Mouse (Mus musculus): Measurements from ENCODE around the gene Ndufa9.

DNA sequence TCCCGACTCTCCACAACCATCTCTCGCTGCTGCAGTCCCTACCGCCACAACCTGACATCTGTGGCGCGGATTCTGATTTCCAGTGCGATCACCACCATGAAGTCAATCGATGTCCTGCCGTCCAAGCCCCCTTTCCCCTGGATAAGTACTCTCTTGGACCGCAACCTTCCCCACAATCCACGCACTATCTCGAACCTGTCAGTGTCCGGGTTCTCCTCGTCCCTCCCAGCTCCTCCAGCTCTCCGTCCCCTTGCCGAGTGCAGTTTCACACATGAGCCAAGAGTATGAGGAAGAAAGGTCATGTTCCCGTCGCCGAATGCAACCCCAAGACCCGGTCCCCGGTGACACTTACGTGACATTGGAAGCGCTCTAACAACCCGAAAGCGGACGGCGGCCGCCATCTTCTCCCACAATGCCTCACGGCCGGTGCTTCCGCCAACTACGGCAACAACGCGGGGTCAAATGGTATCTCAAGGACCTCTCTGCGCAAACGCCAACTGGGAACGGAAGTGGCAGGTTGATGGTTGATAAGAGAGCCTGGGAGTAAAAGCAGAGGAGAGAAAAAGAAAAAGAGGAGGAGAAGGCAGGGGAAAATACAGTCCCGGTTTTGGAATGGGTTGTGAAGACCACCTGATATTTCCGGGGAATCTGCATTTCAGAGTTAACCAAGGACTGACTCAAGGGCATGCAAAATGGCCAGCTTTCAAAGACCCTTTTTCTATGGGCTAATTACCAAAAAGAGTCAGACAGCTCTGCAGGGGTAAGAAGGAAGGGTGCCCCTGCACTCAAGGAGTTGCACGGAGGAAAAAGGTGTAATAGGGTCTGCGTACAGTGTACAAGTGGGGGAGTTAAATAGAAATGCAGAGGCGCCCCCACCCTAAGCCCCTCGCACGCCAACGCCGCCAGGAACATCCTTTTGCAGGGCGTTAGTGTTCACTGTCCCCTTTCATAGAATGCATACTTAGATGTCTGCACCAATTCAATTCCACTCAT lies at the start of gene Ndufa9:
- no peak for TF ChIP-seq CTCF (IDR thresholded peaks at IDR 0.05 in 2 of 3, conservative IDR thresholded peaks at IDR 0.05 in 1 of 3; ENCODE audit: control insufficient read depth in 1 of 3, insufficient read depth in 1 of 3, low read depth in 2 of 3, low read length in 3 of 3, poor library complexity in 1 of 3, severe bottlenecking in 1 of 3)
- peak; percentile 88 for TF ChIP-seq GATA1 (IDR thresholded peaks at IDR 0.05; ENCODE audit: low read depth, low read length)
- TF ChIP-seq USF1 (IDR thresholded peaks at IDR 0.05; ENCODE audit: low read depth, low read length) = no peak
- TF ChIP-seq TAL1 (IDR thresholded peaks at IDR 0.05; ENCODE audit: low read length) = no peak
- TF ChIP-seq ZNF384 (IDR thresholded peaks at IDR 0.05; ENCODE audit: low read depth, low read length) = 0 out of 2 replicates have a peak, but pooled peaks have one; percentile 49
- TF ChIP-seq TBP (IDR thresholded peaks at IDR 0.05; ENCODE audit: low read depth, low read length) = peak; percentile 90
- no peak; the same call in 1 of the 2 replicates for TF ChIP-seq ZKSCAN1 (IDR thresholded peaks at IDR 0.05; ENCODE audit: low read depth, low read length)
- peak; percentile 51 to 89; a peak in 3 of 4 replicates for TF ChIP-seq POLR2A (IDR thresholded peaks at IDR 0.05; ENCODE audit: control insufficient read depth in 1 of 2, insufficient read depth in 1 of 2, low read depth in 1 of 2, low read length in 2 of 2, poor library complexity in 1 of 2)
- TF ChIP-seq SMC3 (IDR thresholded peaks at IDR 0.05; ENCODE audit: low read depth, low read length) = no peak

All from MEL (cell line).